Mouse (Mus musculus) liver, postnatal 0 days (tissue): Measurements from ENCODE around the gene Calr. TPM values are rescaled to one million over a fixed set of nuclear protein-coding genes. Genes with fewer than 3 reads are reported as not detected.

Source experiments
- ATAC-seq: fragments of 200-750 bp; cut with Nextera tagmentation; 2 replicates; pipeline ENCODE4 v1.8.0; 2017; ENCODE audit warnings: mild to moderate bottlenecking, moderate library complexity
- DNase-seq: peaks from one replicate; pipeline ENCODE4 v3.0.0-alpha.2; 2016
- H3K27ac ChIP-seq: fragments of 300-500 bp; sonication (generic); 2 replicates; pipeline ENCODE4 v1.5.1; 2014; ENCODE audit warnings: antibody characterized with exemption, moderate library complexity, mild to moderate bottlenecking, low read depth
- H3K27me3 ChIP-seq: fragments of 300-500 bp; sonication (generic); 2 replicates; pipeline ENCODE4 v1.6.1; 2014; ENCODE audit warnings: low read length, control low read depth, mixed read lengths; ENCODE audit not compliant: insufficient read depth
- H3K36me3 ChIP-seq: fragments of 300-500 bp; sonication (generic); replicated peaks from 2 replicates; pipeline ENCODE4 v1.6.1; 2014; ENCODE audit warnings: mild to moderate bottlenecking, control low read depth, low read length, moderate library complexity, mixed read lengths; ENCODE audit not compliant: insufficient read depth
- H3K4me1 ChIP-seq: fragments of 300-500 bp; sonication (generic); 2 replicates; pipeline ENCODE4 v1.6.1; 2014; ENCODE audit warnings: antibody characterized with exemption, mild to moderate bottlenecking, control low read depth; ENCODE audit not compliant: insufficient read depth
- H3K4me2 ChIP-seq: fragments of 300-500 bp; sonication (generic); 2 replicates; pipeline ENCODE4 v1.6.1; 2014; ENCODE audit warnings: low read depth, mild to moderate bottlenecking, low read length, moderate library complexity, mixed read lengths
- H3K4me3 ChIP-seq: fragments of 300-500 bp; sonication (generic); 2 replicates; pipeline ENCODE4 v1.5.1; 2014; ENCODE audit warnings: low read depth, low read length
- H3K9ac ChIP-seq: fragments of 300-500 bp; sonication (generic); replicated peaks from 2 replicates; pipeline ENCODE4 v1.6.1; 2014; ENCODE audit warnings: mild to moderate bottlenecking, moderate library complexity
- H3K9me3 ChIP-seq: fragments of 300-500 bp; sonication (generic); 2 replicates; pipeline ENCODE4 v1.6.1; 2016; ENCODE audit warnings: mild to moderate bottlenecking, control low read depth, low read length, mixed read lengths
- CTCF ChIP-seq: sonication (generic); IDR thresholded peaks from 2 replicates; pipeline ENCODE4 v1.5.1; 2016; ENCODE audit warnings: antibody characterized with exemption, low read depth
- EP300 ChIP-seq: IDR thresholded peaks from 2 replicates; pipeline ENCODE4 v1.6.1; 2016; ENCODE audit warnings: antibody characterized with exemption, low read depth, mild to moderate bottlenecking
- WGBS: fragments of 180-500 bp; shearing (Covaris S2); extraction: QIAGEN DNeasy Blood & Tissue Kit; methylation state at CpG from one replicate; pipeline ENCODE4 v1.1.7; 2014; ENCODE audit not compliant: insufficient replicate concordance; 5-methylcytosine and 5-hydroxymethylcytosine counted together
- microRNA-seq: library from miRNA; unstranded; fragments of <30 nt; microRNA quantifications from one replicate; pipeline ENCODE4, GENCODE M21; 2016
- polyA plus RNA-seq: library from polyadenylated mRNA; unstranded; fragments of >200 nt; fragmentation: Nextera tagmentation; extraction: Ambion mirVana; gene quantifications from 2 replicates; pipeline ENCODE4 v1.2.1, GENCODE M21; 2015

The Calr gene
- polyA plus RNA-seq, 1 experiment from 2014 or later, result 331 TPM

GRCm38 (mm10) chr8:84794486-84794885, 52.2 kb downstream of the Calr start:
- H3K4me3 ChIP-seq, result no peak overlapping the region
- DNase-seq, result no peak
- no peak overlapping the region for H3K27ac ChIP-seq
- H3K4me1 ChIP-seq, result peaks cover 9% of the 10 kb centered on the region
- ATAC-seq, result no peak
- no peak for TF ChIP-seq EP300
- TF ChIP-seq CTCF, result no peak
- 72% methylated on average over 7 of the region's 7 CpGs for whole genome bisulfite sequencing
- H3K4me2 ChIP-seq, result no peak overlapping the region
- H3K9me3 ChIP-seq, result no peaks in the 10 kb centered on the region
- no peaks in the 10 kb centered on the region for H3K36me3 ChIP-seq
- peaks cover 15% of the 10 kb centered on the region for H3K27me3 ChIP-seq
- no peak overlapping the region for H3K9ac ChIP-seq

GRCm38 (mm10) chr8:84793791-84794485, 52.8 kb downstream of the Calr start:
- Histone ChIP-seq H3K27me3 (peaks cover 12% of the 10 kb centered on the region), H3K4me3 (no peak overlapping the region), H3K4me1 (peaks cover 6% of the 10 kb centered on the region), H3K9me3 (no peaks in the 10 kb centered on the region), H3K36me3 (no peaks in the 10 kb centered on the region), H3K4me2 (no peak overlapping the region), H3K9ac (no peak overlapping the region), H3K27ac (no peak overlapping the region)
- ATAC-seq, result no peak
- WGBS, result 69% methylated on average over 13 of the region's 13 CpGs
- no peak for TF ChIP-seq EP300
- TF ChIP-seq CTCF, result no peak
- DNase-seq, result no peak

- peaks cover 4% of the 10 kb centered on the region; the same call in 1 of the 2 replicates for H3K4me1 ChIP-seq
- no peak overlapping the region for H3K4me3 ChIP-seq
- no peak for ATAC-seq
- H3K27me3 ChIP-seq, result peaks cover 9% of the 10 kb centered on the region
- H3K9ac ChIP-seq, result no peak overlapping the region
- no peak for DNase-seq
- no peaks in the 10 kb centered on the region for H3K36me3 ChIP-seq
- WGBS, result 79% methylated on average over 9 of the region's 9 CpGs
- H3K27ac ChIP-seq, result no peak overlapping the region
- H3K4me2 ChIP-seq, result no peak overlapping the region
- H3K9me3 ChIP-seq, result no peaks in the 10 kb centered on the region
- TF ChIP-seq EP300, result no peak
- no peak for TF ChIP-seq CTCF
Measured at GRCm38 (mm10) chr8:84793134-84793533, 53.6 kb downstream of the Calr start.

GRCm38 (mm10) chr8:84792429-84792947, 54.2 kb downstream of the Calr start:
- DNase-seq (no peak), ATAC-seq (peak; percentile 58; the same call in 1 of the 2 replicates)
- Histone ChIP-seq H3K27ac (no peak overlapping the region), H3K4me3 (no peak overlapping the region), H3K36me3 (no peaks in the 10 kb centered on the region), H3K9me3 (no peaks in the 10 kb centered on the region), H3K4me1 (peaks cover 4% of the 10 kb centered on the region; the same call in 1 of the 2 replicates), H3K9ac (no peak overlapping the region), H3K4me2 (no peak overlapping the region), H3K27me3 (peaks cover 9% of the 10 kb centered on the region)
- TF ChIP-seq CTCF (no peak), EP300 (no peak)
- WGBS, result 81% methylated on average over 12 of the region's 12 CpGs

Small RNA genes within 50 kb of the gene (microRNA-seq; reads per million reads assigned to microRNA genes)
- gene Mir7069, result 2.0 reads per million

Other genes with a start within 250 kb of the Calr start
- gene Ier2, start 184.1 kb downstream of the Calr start, polyA plus RNA-seq, result 32.3 and 32.9 TPM in 2 replicates
- 21.3 TPM in 2 replicates for gene Trmt1, start 160.6 kb downstream of the Calr start, polyA plus RNA-seq
- gene Nacc1, start 159.1 kb downstream of the Calr start, polyA plus RNA-seq, result 3.3 and 3.6 TPM in 2 replicates
- 24.6 and 25.7 TPM in 2 replicates for gene Lyl1, start 145.5 kb downstream of the Calr start, polyA plus RNA-seq
- 4.8 and 6.3 TPM in 2 replicates for gene G430095P16Rik, start 123.9 kb downstream of the Calr start, polyA plus RNA-seq
- 4.7 and 5.4 TPM in 2 replicates for gene Nfix, start 46.6 kb downstream of the Calr start, polyA plus RNA-seq
- gene Dand5, start 24.1 kb downstream of the Calr start, polyA plus RNA-seq, result 2.4 and 2.5 TPM in 2 replicates
- gene Gadd45gip1, start 15.4 kb downstream of the Calr start, polyA plus RNA-seq, result 31.9 and 34.9 TPM in 2 replicates
- gene Rad23a, start 6.3 kb downstream of the Calr start, polyA plus RNA-seq, result 154 and 164 TPM in 2 replicates
- gene Farsa, start 10.1 kb upstream of the Calr start, polyA plus RNA-seq, result 30.3 and 33.6 TPM in 2 replicates
- 30.6 and 31.2 TPM in 2 replicates for gene Syce2, start 25.2 kb upstream of the Calr start, polyA plus RNA-seq
- 139 and 141 TPM in 2 replicates for gene Gcdh, start 47.0 kb upstream of the Calr start, polyA plus RNA-seq
- 133 and 149 TPM in 2 replicates for gene Klf1, start 55.0 kb upstream of the Calr start, polyA plus RNA-seq
- gene Dnase2a, start 61.6 kb upstream of the Calr start, polyA plus RNA-seq, result 15.4 and 16.0 TPM in 2 replicates
- 0.07 TPM in 1 of 2 replicates, not detected in the other for gene Mast1, start 90.4 kb upstream of the Calr start, polyA plus RNA-seq
- gene Rtbdn, start 100.1 kb upstream of the Calr start, polyA plus RNA-seq, result 0.09 TPM in 1 of 2 replicates, not detected in the other
- gene Gm49661, start 122.5 kb upstream of the Calr start, polyA plus RNA-seq, result 0.89 TPM in 1 of 2 replicates, not detected in the other
- gene Prdx2, start 122.7 kb upstream of the Calr start, polyA plus RNA-seq, result 780 and 831 TPM in 2 replicates
- 67.1 and 70.8 TPM in 2 replicates for gene Rnaseh2a, start 122.8 kb upstream of the Calr start, polyA plus RNA-seq
- 14.2 and 21.9 TPM in 2 replicates for gene Junb, start 131.8 kb upstream of the Calr start, polyA plus RNA-seq
- gene Hook2, start 143.7 kb upstream of the Calr start, polyA plus RNA-seq, result 12.0 and 12.2 TPM in 2 replicates
- not detected in 2 replicates for gene Best2, start 167.6 kb upstream of the Calr start, polyA plus RNA-seq
- gene Asna1, start 178.3 kb upstream of the Calr start, polyA plus RNA-seq, result 33.2 and 34.4 TPM in 2 replicates
- gene Trir, start 179.9 kb upstream of the Calr start, polyA plus RNA-seq, result 63.0 and 73.6 TPM in 2 replicates
- gene Tnpo2, start 190.0 kb upstream of the Calr start, polyA plus RNA-seq, result 7.6 and 8.2 TPM in 2 replicates
- gene Fbxw9, start 213.1 kb upstream of the Calr start, polyA plus RNA-seq, result 14.4 and 14.9 TPM in 2 replicates
- not detected in 2 replicates for gene Gm5741, start 221.0 kb upstream of the Calr start, polyA plus RNA-seq
- 24.8 and 27.7 TPM in 2 replicates for gene Dhps, start 224.8 kb upstream of the Calr start, polyA plus RNA-seq
- gene Wdr83os, start 233.8 kb upstream of the Calr start, polyA plus RNA-seq, result 63.5 and 66.8 TPM in 2 replicates
- gene Wdr83, start 234.4 kb upstream of the Calr start, polyA plus RNA-seq, result 17.6 and 18.4 TPM in 2 replicates
- gene Man2b1, start 236.3 kb upstream of the Calr start, polyA plus RNA-seq, result 42.6 and 44.6 TPM in 2 replicates